Mouse (Mus musculus) embryonic facial prominence, embryonic 14.5 days (tissue): Measurements from ENCODE around the gene Bora. TPM values are rescaled to one million over a fixed set of nuclear protein-coding genes. Genes with fewer than 3 reads are reported as not detected.
"Not testable (repeated sequence)": the region's sequence is repeated elsewhere in the genome, so short reads cannot be mapped to it uniquely, and the experiment has no call there.

ENCODE experiments used
- ATAC-seq: fragments of 200-750 bp; cut with Nextera tagmentation; 2 replicates; pipeline ENCODE4 v1.8.0; 2017; ENCODE audit warnings: low read depth, moderate number of reproducible peaks, moderate TSS enrichment
- DNase-seq: peaks from one replicate; pipeline ENCODE4 v3.0.0-alpha.2; 2015; ENCODE audit warnings: low spot score
- H3K27ac ChIP-seq: fragments of 300-500 bp; sonication (generic); replicated peaks from 2 replicates; pipeline ENCODE4 v1.5.1; 2014; ENCODE audit warnings: low read depth, mild to moderate bottlenecking, low read length, moderate library complexity
- H3K27me3 ChIP-seq: fragments of 300-500 bp; sonication (generic); replicated peaks from 2 replicates; pipeline ENCODE4 v1.6.1; 2014; ENCODE audit warnings: low read length; ENCODE audit not compliant: control insufficient read depth, insufficient read depth
- H3K36me3 ChIP-seq: fragments of 300-500 bp; sonication (generic); 2 replicates; pipeline ENCODE4 v1.6.1; 2014; ENCODE audit warnings: low read length, mixed read lengths; ENCODE audit not compliant: control insufficient read depth, insufficient read depth
- H3K4me1 ChIP-seq: fragments of 300-500 bp; sonication (generic); 2 replicates; pipeline ENCODE4 v1.6.1; 2014; ENCODE audit warnings: antibody characterized with exemption, low read length; ENCODE audit not compliant: control insufficient read depth, insufficient read depth
- H3K4me2 ChIP-seq: fragments of 300-500 bp; sonication (generic); 2 replicates; pipeline ENCODE4 v1.6.1; 2014; ENCODE audit warnings: low read depth, mild to moderate bottlenecking, low read length, moderate library complexity, mixed read lengths
- H3K4me3 ChIP-seq: fragments of 300-500 bp; sonication (generic); 2 replicates; pipeline ENCODE4 v1.5.1; 2014; ENCODE audit warnings: low read depth, mild to moderate bottlenecking, low read length
- H3K9ac ChIP-seq: fragments of 300-500 bp; sonication (generic); 2 replicates; pipeline ENCODE4 v1.6.1; 2014; ENCODE audit warnings: low read depth, mild to moderate bottlenecking, low read length, moderate library complexity, mixed read lengths
- H3K9me3 ChIP-seq: fragments of 300-500 bp; sonication (generic); 2 replicates; pipeline ENCODE4 v1.6.1; 2016; ENCODE audit warnings: low read length; ENCODE audit not compliant: control insufficient read depth
- WGBS: fragments of 180-500 bp; shearing (Covaris S2); extraction: QIAGEN DNeasy Blood & Tissue Kit; methylation state at CpG from one replicate; pipeline ENCODE4 v1.1.7; 2014; 5-methylcytosine and 5-hydroxymethylcytosine counted together
- polyA plus RNA-seq: library from polyadenylated mRNA; unstranded; fragments of >200 nt; fragmentation: Nextera tagmentation; extraction: Ambion mirVana; gene quantifications from 2 replicates; pipeline ENCODE4 v1.2.1, GENCODE M21; 2014

Bora gene
- polyA plus RNA-seq, 1 experiment from 2014 or later = 26.7 TPM

- H3K4me2 ChIP-seq = no peak overlapping the region
- no peaks in the 10 kb centered on the region for H3K27me3 ChIP-seq
- H3K4me3 ChIP-seq = no peak overlapping the region
- H3K9me3 ChIP-seq = no peaks in the 10 kb centered on the region
- no peaks in the 10 kb centered on the region for H3K4me1 ChIP-seq
- peaks cover 17% of the 10 kb centered on the region for H3K36me3 ChIP-seq
- DNase-seq = no peak
- H3K9ac ChIP-seq = no peak overlapping the region
- no peak overlapping the region for H3K27ac ChIP-seq
- ATAC-seq = no peak
- 77% methylated on average over 5 of the region's 5 CpGs for WGBS
Observed at GRCm38 (mm10) chr14:99032596-99032995, 13.4 kb upstream of the Bora start.

GRCm38 (mm10) chr14:99034851-99035250 lies 11.2 kb upstream of the Bora start:
- not testable (repeated sequence) for H3K27ac ChIP-seq, H3K9me3 ChIP-seq, DNase-seq, ATAC-seq, H3K4me2 ChIP-seq, H3K9ac ChIP-seq, H3K27me3 ChIP-seq, H3K4me1 ChIP-seq, H3K4me3 ChIP-seq
- peaks cover 30% of the 10 kb centered on the region for H3K36me3 ChIP-seq
- 94% methylated on average over 8 of the region's 8 CpGs for WGBS

GRCm38 (mm10) chr14:99036039-99036438 lies 10.0 kb upstream of the Bora start:
- DNase-seq (no peak), ATAC-seq (no peak)
- no peak overlapping the region for H3K27ac ChIP-seq
- no peak overlapping the region for H3K4me2 ChIP-seq
- 78% methylated on average over 4 of the region's 4 CpGs for WGBS
- peaks cover 36% of the 10 kb centered on the region for H3K36me3 ChIP-seq
- H3K9ac ChIP-seq = no peak overlapping the region
- H3K4me3 ChIP-seq = no peak overlapping the region
- no peaks in the 10 kb centered on the region for H3K4me1 ChIP-seq
- no peaks in the 10 kb centered on the region for H3K27me3 ChIP-seq
- no peaks in the 10 kb centered on the region for H3K9me3 ChIP-seq

- Histone ChIP-seq H3K4me1 (no peaks in the 10 kb centered on the region), H3K9me3 (no peaks in the 10 kb centered on the region), H3K4me3 (no peak overlapping the region), H3K27ac (no peak overlapping the region), H3K27me3 (no peaks in the 10 kb centered on the region), H3K4me2 (no peak overlapping the region), H3K36me3 (peaks cover 34% of the 10 kb centered on the region), H3K9ac (no peak overlapping the region)
- ATAC-seq (no peak), DNase-seq (no peak)
- 89% methylated on average over 2 of the region's 2 CpGs for WGBS
Observed at GRCm38 (mm10) chr14:99037703-99038102, 8.3 kb upstream of the Bora start.

- H3K4me2 ChIP-seq, H3K4me1 ChIP-seq, H3K4me3 ChIP-seq, H3K9ac ChIP-seq, H3K27ac ChIP-seq, DNase-seq, H3K9me3 ChIP-seq, ATAC-seq, H3K27me3 ChIP-seq: not testable (repeated sequence)
- WGBS = 75% methylated on average over 5 of the region's 5 CpGs
- peaks cover 28% of the 10 kb centered on the region for H3K36me3 ChIP-seq
Observed at GRCm38 (mm10) chr14:99039308-99039707, 6.7 kb upstream of the Bora start.

- Histone ChIP-seq H3K9me3 (no peaks in the 10 kb centered on the region), H3K9ac (no peak overlapping the region), H3K36me3 (peaks cover 21% of the 10 kb centered on the region), H3K27me3 (no peaks in the 10 kb centered on the region), H3K4me1 (peaks cover 15% of the 10 kb centered on the region; the same call in 1 of the 2 replicates), H3K4me3 (no peak overlapping the region), H3K27ac (no peak overlapping the region), H3K4me2 (no peak overlapping the region)
- ATAC-seq (no peak), DNase-seq (no peak)
- WGBS = 58% methylated on average over 4 of the region's 4 CpGs
Observed at GRCm38 (mm10) chr14:99041416-99041815, 4.6 kb upstream of the Bora start.

- Histone ChIP-seq H3K4me2 (peak overlapping the region; percentile 70; the same call in 1 of the 2 replicates), H3K9ac (no peak overlapping the region; the same call in 1 of the 2 replicates), H3K4me1 (peaks cover 15% of the 10 kb centered on the region; the same call in 1 of the 2 replicates), H3K9me3 (no peaks in the 10 kb centered on the region), H3K4me3 (no peak overlapping the region), H3K27ac (no peak overlapping the region), H3K36me3 (peaks cover 12% of the 10 kb centered on the region; the same call in 1 of the 2 replicates), H3K27me3 (no peaks in the 10 kb centered on the region)
- ATAC-seq (no peak), DNase-seq (no peak)
- 74% methylated on average over 1 of the region's 1 CpGs for WGBS
Observed at GRCm38 (mm10) chr14:99043499-99043898, 2.5 kb upstream of the Bora start.

- ATAC-seq (no peak), DNase-seq (no peak)
- Histone ChIP-seq H3K4me3 (peak overlapping the region; percentile 99; the same call in 1 of the 2 replicates), H3K4me2 (peak overlapping the region; percentile 70), H3K27me3 (no peaks in the 10 kb centered on the region), H3K36me3 (0 out of 2 replicates have a peak, but pooled peaks cover 8% of the 10 kb centered on the region), H3K4me1 (peaks cover 15% of the 10 kb centered on the region; the same call in 1 of the 2 replicates), H3K9me3 (no peaks in the 10 kb centered on the region), H3K27ac (no peak overlapping the region), H3K9ac (peak overlapping the region; percentile 96; the same call in 1 of the 2 replicates)
- 42% methylated on average over 10 of the region's 10 CpGs for WGBS
Observed at GRCm38 (mm10) chr14:99044096-99044495, 1.9 kb upstream of the Bora start.

- WGBS = 8% methylated on average over 5 of the region's 5 CpGs
- no peaks in the 10 kb centered on the region for H3K9me3 ChIP-seq
- no peaks in the 10 kb centered on the region for H3K27me3 ChIP-seq
- H3K36me3 ChIP-seq = 0 out of 2 replicates have a peak, but pooled peaks cover 6% of the 10 kb centered on the region
- peak overlapping the region; percentile 96 for H3K9ac ChIP-seq
- DNase-seq (no peak), ATAC-seq (no peak)
- no peak overlapping the region for H3K27ac ChIP-seq
- H3K4me2 ChIP-seq = peak overlapping the region; percentile 70
- peak overlapping the region; percentile 99 for H3K4me3 ChIP-seq
- H3K4me1 ChIP-seq = peaks cover 15% of the 10 kb centered on the region; the same call in 1 of the 2 replicates
Observed at GRCm38 (mm10) chr14:99044718-99045117, 1.3 kb upstream of the Bora start.
